ENCODE assay signal across 10 mouse cellular contexts in the genomic region with DNA sequence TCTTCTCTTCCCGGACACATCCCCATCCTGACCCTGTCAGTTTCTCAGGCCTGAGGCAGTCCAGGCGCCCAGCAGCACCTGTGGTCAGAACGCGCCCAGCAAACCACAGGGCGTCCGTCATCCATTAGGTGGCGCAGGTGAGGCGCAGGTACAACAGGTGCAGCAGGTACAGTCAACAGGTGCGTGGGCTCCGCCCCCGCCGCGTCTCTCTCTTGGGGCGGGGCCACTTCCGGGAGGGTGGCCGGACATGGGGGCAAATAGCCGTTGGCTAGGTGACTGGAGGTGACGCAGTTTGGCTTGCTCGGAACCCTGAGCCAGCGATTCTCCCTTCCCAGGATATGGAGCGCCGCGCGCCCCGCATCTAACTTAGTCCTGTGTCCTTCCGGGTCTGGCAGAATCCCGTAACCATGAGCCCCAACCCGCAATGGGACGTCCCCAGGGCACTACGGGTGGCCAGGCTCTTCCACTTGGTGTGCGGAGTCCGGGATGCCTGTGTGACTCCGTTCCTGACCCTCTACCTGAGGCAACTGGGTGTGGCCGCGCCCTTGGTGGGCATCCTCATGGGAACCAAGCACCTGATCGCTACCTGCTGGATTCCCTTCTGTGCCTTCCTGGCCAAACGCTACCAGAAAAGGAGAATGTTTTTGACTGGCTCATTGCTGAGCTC. TPM values are rescaled to one million over a fixed set of nuclear protein-coding genes. Genes with fewer than 3 reads are reported as not detected.
A peak's percentile ranks its signal among the peaks of the same experiment; 100 is the strongest.
DNase-seq lines count a peak whose midpoint lies in the region; ATAC-seq lines count a peak whose summit lies in the region.
"Had no signal": no experiment of that assay in that cellular context is flagged by ENCODE, and none has a peak within 500 bp of the region (broad histone marks: within the 10 kb centered on the region; RNA-seq: fewer than 3 reads in every experiment).

A gene (plus strand): TSS at position 269 of the 667 bp plus-strand sequence.

- peaks cover 43% of the 10 kb centered on the region for H3K27me3 ChIP-seq in heart, embryonic 13.5 days (replicated peaks)
- 0 out of 2 replicates have a peak, but pooled peaks cover 2% of the 10 kb centered on the region for H3K27me3 ChIP-seq in forebrain, embryonic 14.5 days (replicated peaks; ENCODE audit: control insufficient read depth, insufficient read depth, low read length)
- no peaks in the 10 kb centered on the region for H3K27me3 ChIP-seq in midbrain, embryonic 14.5 days (ENCODE audit: control insufficient read depth, insufficient read depth, low read length)

- H3K27ac ChIP-seq in heart, embryonic 13.5 days (replicated peaks): no peak within 1 kb of the TSS
- H3K27ac ChIP-seq in forebrain, embryonic 14.5 days (ENCODE audit: low read depth, low read length): no peak within 1 kb of the TSS
- no peak within 1 kb of the TSS for H3K27ac ChIP-seq in midbrain, embryonic 14.5 days (replicated peaks; ENCODE audit: low read depth, low read length)

- peak within 1 kb of the TSS; percentile 63 for H3K4me2 ChIP-seq in heart, embryonic 13.5 days
- H3K4me2 ChIP-seq in forebrain, embryonic 14.5 days (ENCODE audit: low read length): peak within 1 kb of the TSS; percentile 23; the same call in 1 of the 2 replicates
- H3K4me2 ChIP-seq in midbrain, embryonic 14.5 days (ENCODE audit: low read length): peak within 1 kb of the TSS; percentile 46

- no peak for ATAC-seq in heart, embryonic 13.5 days (ENCODE audit: extremely low read depth, insufficient number of reproducible peaks, low FRiP score, low TSS enrichment)
- no peak for ATAC-seq in forebrain, embryonic 14.5 days
- no peak for ATAC-seq in midbrain, embryonic 14.5 days (ENCODE audit: low FRiP score, low TSS enrichment)

- peak within 1 kb of the TSS; percentile 33; the same call in 1 of the 2 replicates for H3K9ac ChIP-seq in heart, embryonic 13.5 days
- no peak within 1 kb of the TSS for H3K9ac ChIP-seq in forebrain, embryonic 14.5 days (ENCODE audit: low read length)
- no peak within 1 kb of the TSS for H3K9ac ChIP-seq in midbrain, embryonic 14.5 days (replicated peaks; ENCODE audit: low read length)

- peaks cover 5% of the 10 kb centered on the region; the same call in 1 of the 2 replicates for H3K4me1 ChIP-seq in heart, embryonic 13.5 days
- peaks cover 4% of the 10 kb centered on the region; the same call in 1 of the 2 replicates for H3K4me1 ChIP-seq in forebrain, embryonic 14.5 days (ENCODE audit: control insufficient read depth, insufficient read depth, low read length)
- H3K4me1 ChIP-seq in midbrain, embryonic 14.5 days (ENCODE audit: control insufficient read depth, insufficient read depth, low read length): no peaks in the 10 kb centered on the region

- WGBS in heart, embryonic 13.5 days: 12% methylated on average over 37 of the region's 37 CpGs
- WGBS in forebrain, embryonic 14.5 days: 6% methylated on average over 37 of the region's 37 CpGs
- WGBS in midbrain, embryonic 14.5 days: 8% methylated on average over 37 of the region's 37 CpGs

- no peaks in the 10 kb centered on the region for H3K9me3 ChIP-seq in heart, embryonic 13.5 days
- H3K9me3 ChIP-seq in forebrain, embryonic 14.5 days (replicated peaks; ENCODE audit: control insufficient read depth, low read length): no peaks in the 10 kb centered on the region
- H3K9me3 ChIP-seq in midbrain, embryonic 14.5 days (ENCODE audit: control insufficient read depth, low read length): no peaks in the 10 kb centered on the region
- H3K9me3 ChIP-seq: G1E had no signal

- no peak for DNase-seq in heart, adult 9 months (ENCODE audit: low spot score in 2 of 2)
- DNase-seq in forebrain, embryonic 14.5 days (ENCODE audit: low spot score): no peak
- peak; percentile 84 to 89 for DNase-seq in kidney, postnatal 4 days
- DNase-seq in midbrain, embryonic 14.5 days: no peak
- no peak for DNase-seq in spleen, adult 18-20 months
- no peak for DNase-seq in right cerebral cortex, adult 18-20 months
- no peak for DNase-seq in adrenal gland, adult 8-10 months

- peak within 1 kb of the TSS; percentile 39 for H3K4me3 ChIP-seq in heart, embryonic 13.5 days
- H3K4me3 ChIP-seq in forebrain, embryonic 14.5 days (ENCODE audit: low read depth, low read length): no peak within 1 kb of the TSS
- 0 out of 2 replicates have a peak within 1 kb of the TSS, but pooled peaks have one; percentile 10 for H3K4me3 ChIP-seq in midbrain, embryonic 14.5 days (replicated peaks; ENCODE audit: low read depth, low read length)

- no peaks in the 10 kb centered on the region for H3K36me3 ChIP-seq in heart, embryonic 13.5 days
- no peaks in the 10 kb centered on the region for H3K36me3 ChIP-seq in forebrain, embryonic 14.5 days (ENCODE audit: control insufficient read depth, insufficient read depth, low read length)
- H3K36me3 ChIP-seq in midbrain, embryonic 14.5 days (ENCODE audit: control insufficient read depth, insufficient read depth, low read length): no peaks in the 10 kb centered on the region
- H3K36me3 ChIP-seq: G1E had no signal

RNA-seq across cellular contexts. Expression of the gene that starts here (rescaled TPM):
- not detected in 2 replicates for polyA plus RNA-seq in heart, embryonic 13.5 days (2015; fragmentation: Nextera tagmentation; extraction: Ambion mirVana)
- not detected in 2 replicates for polyA plus RNA-seq in forebrain, embryonic 14.5 days (2014; fragmentation: Nextera tagmentation; extraction: Ambion mirVana)
- polyA plus RNA-seq in midbrain, embryonic 14.5 days (2014; fragmentation: Nextera tagmentation; extraction: Ambion mirVana): not detected in 2 replicates
- total RNA-seq in adrenal gland, adult 8-10 months (2022): under 1 TPM in 2 of 4 experiments, not detected in 2; 0.13 to 0.55 TPM
- total RNA-seq: left cerebral cortex, postnatal 10 days had no signal
- polyA plus RNA-seq: G1E had no signal

Comparison
In these comparisons a context has a peak if more than half of its experiments do, and no peak if none do; other contexts are left out.
1. DNase-seq: peak in kidney, postnatal 4 days (2 of 2); none in heart, adult 9 months (0 of 2), forebrain, embryonic 14.5 days (single experiment), midbrain, embryonic 14.5 days (single experiment), spleen, adult 18-20 months (0 of 2), right cerebral cortex, adult 18-20 months (single experiment) and adrenal gland, adult 8-10 months (single experiment).
2. Peak in every context shown above with its lines, with median percentiles within 50 percentile points of each other: H3K4me2 ChIP-seq.